Mouse (Mus musculus): Measurements from ENCODE around the gene Nol9. TPM values are rescaled to one million over a fixed set of nuclear protein-coding genes. Genes with fewer than 3 reads are reported as not detected.

The Nol9 gene
- polyA plus RNA-seq, 1 experiment = 7.7 TPM

DNA sequence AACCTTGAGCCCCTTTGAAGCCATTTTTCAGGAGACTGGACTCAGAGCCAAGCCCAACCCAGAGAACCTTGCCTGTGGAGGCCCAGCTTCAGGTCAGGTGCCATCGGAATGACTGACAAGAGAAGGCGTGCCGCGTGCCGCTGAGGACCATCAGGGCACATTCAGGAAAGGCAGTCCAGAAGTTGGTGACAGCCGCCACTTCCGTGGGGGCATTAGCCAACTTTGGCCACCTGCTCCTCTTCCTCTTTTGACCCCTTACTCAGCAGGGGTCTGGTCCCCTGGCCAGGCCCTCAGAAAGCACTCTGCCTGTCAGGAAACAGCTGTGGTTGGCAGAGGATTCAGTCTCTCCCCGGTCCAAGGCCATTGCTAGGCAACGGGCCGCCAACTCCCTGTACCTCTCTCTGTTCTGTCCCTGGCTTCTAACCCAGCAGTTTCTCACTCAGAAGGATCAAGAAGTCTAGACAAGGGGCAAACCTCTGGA, 33.0 kb downstream of the Nol9 start, which contains the start of gene Plekhg5:
Plekhg5 (plus strand) TSS at position 378 of the 481 bp plus-strand sequence.
- TF ChIP-seq FLI1 (IDR thresholded peaks at IDR 0.05; ENCODE audit: low read length) (no peak), GATA1 (IDR thresholded peaks at IDR 0.05; ENCODE audit: borderline replicate concordance, low read length) (no peak)
- peaks cover 48% of the 10 kb centered on the region for H3K27me3 ChIP-seq (replicated peaks)
- H3K4me1 ChIP-seq = peaks cover 55% of the 10 kb centered on the region
- peak within 1 kb of the TSS; percentile 78 for H3K4me3 ChIP-seq (replicated peaks)
- no peaks in the 10 kb centered on the region for H3K36me3 ChIP-seq (replicated peaks; ENCODE audit: low read length)
- H3K9me3 ChIP-seq = peaks cover 5% of the 10 kb centered on the region

DNA sequence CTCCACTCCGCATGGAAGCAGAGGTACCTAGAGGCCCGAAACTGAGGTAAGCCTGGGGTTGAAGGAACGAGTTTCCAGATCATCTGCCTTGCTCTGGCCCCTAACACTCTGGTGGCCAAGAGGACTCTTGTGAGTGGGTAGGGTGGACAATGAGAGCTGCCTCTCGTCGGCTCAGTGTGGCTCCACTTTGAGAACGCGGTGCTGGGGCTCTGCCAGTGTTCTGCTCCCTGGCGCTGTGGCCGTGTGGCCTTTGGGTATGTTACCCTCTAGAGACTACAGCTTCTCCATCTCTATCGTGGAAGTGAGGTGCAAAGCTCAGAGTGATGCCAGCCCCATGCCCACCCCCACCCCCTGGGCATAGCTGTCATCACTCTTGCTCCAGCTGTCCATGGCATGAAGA, 33.5 kb downstream of the Nol9 start:
- peak overlapping the region; percentile 67 for H3K4me3 ChIP-seq (replicated peaks)
- no peak for TF ChIP-seq FLI1 (IDR thresholded peaks at IDR 0.05; ENCODE audit: low read length)
- no peak for TF ChIP-seq GATA1 (IDR thresholded peaks at IDR 0.05; ENCODE audit: borderline replicate concordance, low read length)
- H3K36me3 ChIP-seq (replicated peaks; ENCODE audit: low read length) = no peaks in the 10 kb centered on the region
- peaks cover 5% of the 10 kb centered on the region for H3K9me3 ChIP-seq
- peaks cover 55% of the 10 kb centered on the region for H3K4me1 ChIP-seq
- H3K27me3 ChIP-seq (replicated peaks) = peaks cover 52% of the 10 kb centered on the region

DNA sequence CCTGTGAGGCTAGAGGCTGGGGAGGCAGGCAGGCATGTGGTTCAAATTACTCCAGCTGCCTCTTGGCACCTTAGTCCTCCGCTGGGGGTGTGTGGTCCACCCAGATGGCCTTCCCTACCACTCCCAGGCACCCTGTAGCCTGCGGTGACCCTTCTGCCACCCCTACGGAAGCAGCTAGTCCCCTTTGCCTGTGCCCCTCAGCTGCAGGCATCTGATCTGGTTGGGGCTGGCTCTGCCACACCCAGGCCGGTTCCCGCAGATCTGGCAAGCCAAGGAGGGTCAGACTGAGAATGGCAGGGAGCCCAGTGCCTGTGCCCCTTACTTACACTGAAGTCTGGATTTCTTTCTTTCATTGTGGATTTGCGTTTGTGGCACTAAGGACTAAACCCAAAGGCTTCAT, 34.6 kb downstream of the Nol9 start:
- TF ChIP-seq FLI1 (IDR thresholded peaks at IDR 0.05; ENCODE audit: low read length) = no peak
- no peak for TF ChIP-seq GATA1 (IDR thresholded peaks at IDR 0.05; ENCODE audit: borderline replicate concordance, low read length)
- Histone ChIP-seq H3K4me3 (replicated peaks) (peak overlapping the region; percentile 78), H3K36me3 (replicated peaks; ENCODE audit: low read length) (no peaks in the 10 kb centered on the region), H3K9me3 (peaks cover 5% of the 10 kb centered on the region), H3K4me1 (peaks cover 66% of the 10 kb centered on the region), H3K27me3 (replicated peaks) (peaks cover 44% of the 10 kb centered on the region)

DNA sequence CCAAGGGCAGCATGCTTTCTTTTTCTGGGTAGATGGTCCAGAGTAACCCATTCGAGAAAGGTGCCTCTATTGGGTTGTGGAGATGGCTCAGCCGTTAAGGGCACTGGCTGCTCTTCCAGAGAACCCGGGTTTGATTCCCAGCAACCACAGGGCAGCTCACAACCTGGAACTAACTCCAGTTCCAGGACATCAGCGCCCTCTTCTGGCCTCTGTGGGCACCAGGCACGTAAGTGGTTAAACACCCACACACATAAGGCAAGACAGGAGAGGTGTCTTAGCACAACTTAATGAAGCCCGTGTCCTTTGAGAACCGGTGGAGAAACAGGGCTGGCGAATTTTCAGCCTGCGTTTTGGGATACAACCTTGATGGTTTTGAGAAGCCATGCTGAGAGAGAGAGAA, 35.4 kb downstream of the Nol9 start:
- Histone ChIP-seq H3K27me3 (replicated peaks) (peaks cover 41% of the 10 kb centered on the region), H3K9me3 (peaks cover 5% of the 10 kb centered on the region), H3K36me3 (replicated peaks; ENCODE audit: low read length) (no peaks in the 10 kb centered on the region), H3K4me3 (replicated peaks) (no peak overlapping the region), H3K4me1 (peaks cover 63% of the 10 kb centered on the region)
- TF ChIP-seq FLI1 (IDR thresholded peaks at IDR 0.05; ENCODE audit: low read length) = no peak

DNA sequence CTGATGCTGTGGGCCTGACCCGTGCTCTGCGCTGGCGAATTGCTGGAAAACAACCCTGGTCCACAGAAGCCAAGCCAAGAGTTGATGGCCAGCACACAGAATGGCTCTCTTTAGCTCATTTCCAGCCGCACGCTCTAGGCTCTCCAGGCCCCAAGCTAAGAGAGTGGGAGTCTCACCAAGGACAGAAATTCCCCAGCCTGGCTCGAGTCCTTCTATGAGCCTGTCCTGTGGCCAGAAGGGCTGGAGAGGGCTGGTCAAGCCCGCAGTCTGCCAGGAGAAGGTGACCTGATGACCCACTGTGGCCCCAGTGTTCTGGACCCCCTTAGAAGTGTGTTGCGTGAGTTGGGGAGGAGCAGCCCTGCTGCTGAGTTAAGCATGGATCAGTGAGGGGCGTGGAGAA, 38.1 kb downstream of the Nol9 start:
- H3K27me3 ChIP-seq (replicated peaks) = peaks cover 41% of the 10 kb centered on the region
- no peak for TF ChIP-seq FLI1 (IDR thresholded peaks at IDR 0.05; ENCODE audit: low read length)
- TF ChIP-seq GATA1 (IDR thresholded peaks at IDR 0.05; ENCODE audit: borderline replicate concordance, low read length) = no peak
- peaks cover 5% of the 10 kb centered on the region for H3K9me3 ChIP-seq
- no peak overlapping the region for H3K4me3 ChIP-seq (replicated peaks)
- H3K4me1 ChIP-seq = peaks cover 37% of the 10 kb centered on the region
- H3K36me3 ChIP-seq (replicated peaks; ENCODE audit: low read length) = no peaks in the 10 kb centered on the region

DNA sequence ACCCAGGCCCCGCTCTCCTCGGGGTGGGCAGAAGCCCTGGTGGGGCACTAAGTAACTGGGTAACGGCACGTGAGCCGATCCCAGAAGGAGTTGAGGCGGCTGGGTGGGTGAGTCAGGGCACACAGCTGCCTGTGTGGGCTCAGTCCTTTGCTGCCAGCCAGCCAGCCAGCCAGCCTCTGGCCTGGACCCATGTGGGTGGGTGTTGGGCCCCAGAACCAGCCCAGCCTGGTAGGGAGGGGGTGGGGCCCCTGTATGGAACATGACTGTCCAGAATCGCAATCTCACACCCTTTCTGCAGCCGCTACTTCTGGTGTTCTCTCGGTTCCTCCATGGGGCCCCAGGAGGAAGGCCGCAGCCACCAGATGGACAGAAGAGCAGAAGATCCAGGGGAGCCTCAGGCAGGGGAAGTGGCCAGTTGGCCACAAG, 39.0 kb downstream of the Nol9 start:
- no peaks in the 10 kb centered on the region for H3K36me3 ChIP-seq (replicated peaks; ENCODE audit: low read length)
- H3K27me3 ChIP-seq (replicated peaks) = peaks cover 44% of the 10 kb centered on the region
- TF ChIP-seq FLI1 (IDR thresholded peaks at IDR 0.05; ENCODE audit: low read length) (no peak), GATA1 (IDR thresholded peaks at IDR 0.05; ENCODE audit: borderline replicate concordance, low read length) (no peak)
- H3K4me1 ChIP-seq = peaks cover 28% of the 10 kb centered on the region
- peaks cover 5% of the 10 kb centered on the region for H3K9me3 ChIP-seq
- no peak overlapping the region for H3K4me3 ChIP-seq (replicated peaks)

DNA sequence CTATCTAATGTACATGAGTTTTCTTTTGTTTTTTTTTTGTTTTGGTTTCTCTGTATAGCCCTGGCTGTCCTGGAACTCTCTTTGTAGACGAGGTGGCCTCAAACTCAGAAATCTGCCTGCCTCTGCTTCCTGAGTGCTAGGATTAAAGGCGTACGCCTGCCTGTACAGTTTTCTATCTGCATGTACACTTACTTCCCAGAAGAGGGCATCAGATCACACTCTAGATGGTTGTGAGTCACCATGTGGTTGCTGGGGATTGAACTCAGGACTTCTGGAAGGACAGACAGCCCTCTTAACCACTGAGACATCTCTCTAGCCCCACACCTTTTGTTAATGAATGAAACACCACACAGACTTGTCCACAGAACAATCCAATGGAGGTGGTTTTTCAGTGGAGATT, 40.1 kb downstream of the Nol9 start:
- Histone ChIP-seq H3K4me3 (replicated peaks) (no peak overlapping the region), H3K36me3 (replicated peaks; ENCODE audit: low read length) (no peaks in the 10 kb centered on the region), H3K4me1 (peaks cover 19% of the 10 kb centered on the region), H3K27me3 (replicated peaks) (peaks cover 44% of the 10 kb centered on the region), H3K9me3 (peaks cover 4% of the 10 kb centered on the region)
- TF ChIP-seq GATA1 (IDR thresholded peaks at IDR 0.05; ENCODE audit: borderline replicate concordance, low read length) (no peak), FLI1 (IDR thresholded peaks at IDR 0.05; ENCODE audit: low read length) (no peak)

DNA sequence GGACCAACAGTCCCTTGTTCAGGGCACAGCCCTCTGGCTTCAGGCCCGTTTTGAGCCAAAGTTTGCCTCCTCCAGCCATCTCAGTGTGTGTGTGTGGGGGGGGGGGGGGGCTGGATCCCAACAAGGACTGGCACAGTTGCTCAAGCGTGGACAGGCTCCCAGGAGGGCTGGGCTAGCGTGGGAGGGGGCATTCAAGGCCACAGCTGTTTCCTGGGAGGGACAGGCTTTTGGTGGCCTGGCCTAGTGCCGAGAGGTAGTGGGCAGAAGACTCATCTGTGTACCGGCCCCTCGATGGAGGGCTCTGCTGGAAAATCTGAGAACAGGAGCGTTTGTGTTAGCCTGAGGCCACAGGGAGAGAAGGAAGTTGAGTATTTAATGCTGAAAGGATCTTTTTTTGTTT, 40.8 kb downstream of the Nol9 start:
- peaks cover 19% of the 10 kb centered on the region for H3K4me1 ChIP-seq

DNA sequence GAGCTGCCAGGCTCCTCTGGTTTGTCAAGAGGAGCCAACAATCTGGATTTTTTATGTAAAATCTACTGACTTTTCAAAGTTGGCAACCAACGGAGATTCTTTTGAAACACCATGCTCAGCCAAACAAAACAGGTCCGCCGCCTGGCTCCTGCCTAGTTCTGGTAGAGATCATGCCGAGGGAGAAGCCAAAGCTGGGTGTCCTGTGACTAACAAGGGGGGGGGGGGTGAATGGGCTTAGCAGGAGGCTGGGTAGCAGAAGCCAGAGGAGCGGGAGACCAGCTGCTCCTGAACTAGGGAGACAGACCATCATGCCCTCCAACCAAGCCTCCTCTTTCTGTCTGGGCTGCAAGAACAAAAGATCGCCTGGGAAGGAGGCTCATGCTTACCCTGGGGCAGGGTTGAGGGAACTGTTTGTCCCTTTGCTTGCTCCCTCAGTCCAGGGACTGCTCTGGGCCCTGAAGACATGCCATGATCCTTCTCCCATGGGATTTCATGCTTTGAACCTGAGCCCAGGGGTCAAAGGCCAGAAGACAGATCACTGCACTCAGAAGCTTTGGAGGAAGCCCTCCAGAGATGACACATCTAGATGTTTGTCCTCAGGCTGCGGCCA, 44.6 kb downstream of the Nol9 start:
- Histone ChIP-seq H3K36me3 (replicated peaks; ENCODE audit: low read length) (no peaks in the 10 kb centered on the region), H3K9me3 (peaks cover 5% of the 10 kb centered on the region; the same call in 1 of the 2 replicates), H3K4me3 (replicated peaks) (no peak overlapping the region), H3K4me1 (peaks cover 25% of the 10 kb centered on the region), H3K27me3 (replicated peaks) (peaks cover 54% of the 10 kb centered on the region)
- TF ChIP-seq FLI1 (IDR thresholded peaks at IDR 0.05; ENCODE audit: low read length) = no peak
- no peak for TF ChIP-seq GATA1 (IDR thresholded peaks at IDR 0.05; ENCODE audit: borderline replicate concordance, low read length)

More for the DNA sequence above, 40.8 kb downstream of the Nol9 start:
- TF ChIP-seq FLI1 (IDR thresholded peaks at IDR 0.05; ENCODE audit: low read length) = no peak
- no peak for TF ChIP-seq GATA1 (IDR thresholded peaks at IDR 0.05; ENCODE audit: borderline replicate concordance, low read length)
- Histone ChIP-seq H3K27me3 (replicated peaks) (peaks cover 45% of the 10 kb centered on the region), H3K4me3 (replicated peaks) (no peak overlapping the region), H3K9me3 (no peaks in the 10 kb centered on the region), H3K36me3 (replicated peaks; ENCODE audit: low read length) (no peaks in the 10 kb centered on the region)

DNA sequence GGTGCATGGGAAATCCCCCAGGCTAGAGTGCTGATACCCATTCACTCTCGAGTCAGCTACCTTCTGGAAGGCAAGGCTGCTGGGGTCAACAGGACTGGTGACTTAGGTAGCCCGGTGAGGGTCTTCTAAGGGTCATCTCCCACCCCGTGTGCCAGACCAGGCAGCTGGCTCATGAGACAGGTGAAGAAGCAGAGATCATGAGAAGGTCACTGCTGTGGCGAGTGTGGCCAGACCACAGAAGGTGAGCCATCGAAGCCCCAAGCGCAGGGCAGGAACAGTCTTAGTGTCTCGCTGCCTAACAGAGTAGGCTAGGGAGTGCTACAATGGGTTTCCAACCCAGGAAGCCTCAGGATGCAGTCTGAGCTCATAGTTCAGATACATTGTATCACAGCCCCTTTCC, 45.5 kb downstream of the Nol9 start:
- Histone ChIP-seq H3K27me3 (replicated peaks) (peaks cover 59% of the 10 kb centered on the region), H3K36me3 (replicated peaks; ENCODE audit: low read length) (no peaks in the 10 kb centered on the region), H3K4me3 (replicated peaks) (no peak overlapping the region), H3K9me3 (peaks cover 5% of the 10 kb centered on the region; the same call in 1 of the 2 replicates), H3K4me1 (peaks cover 28% of the 10 kb centered on the region)
- TF ChIP-seq FLI1 (IDR thresholded peaks at IDR 0.05; ENCODE audit: low read length) (no peak), GATA1 (IDR thresholded peaks at IDR 0.05; ENCODE audit: borderline replicate concordance, low read length) (no peak)

All from megakaryocyte, embryonic 14.5 days (primary cell).